Mouse (Mus musculus) retina, adult 2 months (tissue): Measurements from ENCODE around the gene Ltbr.
A peak's percentile ranks its signal among the peaks of the same experiment; 100 is the strongest.

Experiments used
- DNase-seq: peaks from one replicate; pipeline ENCODE4 v3.0.0-alpha.2; 2012; ENCODE audit warnings: low read depth, low spot score

Ltbr gene

GRCm38 (mm10) chr6:125313546-125314230 is at the start of gene Ltbr:
Gene Ltbr, minus strand, starts transcription at chr6:125313885.
- DNase-seq = peak; percentile 9

GRCm38 (mm10) chr6:125363021-125363420 is 49.3 kb upstream of the Ltbr start:
- DNase-seq = no peak

GRCm38 (mm10) chr6:125361467-125362291 is 48.0 kb upstream of the Ltbr start:
- no peak for DNase-seq

- DNase-seq = no peak
Measured at GRCm38 (mm10) chr6:125360846-125361245, 47.2 kb upstream of the Ltbr start.

GRCm38 (mm10) chr6:125359999-125360398 is 46.3 kb upstream of the Ltbr start:
- DNase-seq = no peak

- DNase-seq = no peak
Measured at GRCm38 (mm10) chr6:125357334-125357733, 43.6 kb upstream of the Ltbr start.

- no peak for DNase-seq
Measured at GRCm38 (mm10) chr6:125356264-125356663, 42.6 kb upstream of the Ltbr start.

GRCm38 (mm10) chr6:125355197-125355741 is 41.6 kb upstream of the Ltbr start:
- DNase-seq = no peak

GRCm38 (mm10) chr6:125354352-125355151 is 40.9 kb upstream of the Ltbr start:
- DNase-seq = no peak

- DNase-seq = no peak
Measured at GRCm38 (mm10) chr6:125353655-125354054, 40.0 kb upstream of the Ltbr start.

- DNase-seq = no peak
Measured at GRCm38 (mm10) chr6:125353221-125353620, 39.5 kb upstream of the Ltbr start.

GRCm38 (mm10) chr6:125352811-125353210 is 39.1 kb upstream of the Ltbr start:
- DNase-seq = no peak

- no peak for DNase-seq
Measured at GRCm38 (mm10) chr6:125352046-125352384, 38.3 kb upstream of the Ltbr start.

- no peak for DNase-seq
Measured at GRCm38 (mm10) chr6:125351368-125352045, 37.8 kb upstream of the Ltbr start.

GRCm38 (mm10) chr6:125350995-125351324 is 37.3 kb upstream of the Ltbr start:
- no peak for DNase-seq

- no peak for DNase-seq
Measured at GRCm38 (mm10) chr6:125350231-125350994, 36.7 kb upstream of the Ltbr start.

GRCm38 (mm10) chr6:125349575-125350230 is 36.0 kb upstream of the Ltbr start:
- DNase-seq = no peak

GRCm38 (mm10) chr6:125348721-125349574 is 35.3 kb upstream of the Ltbr start, which contains the start of gene Tnfrsf1a:
Gene Tnfrsf1a, plus strand, starts transcription at chr6:125349362.
- no peak for DNase-seq

GRCm38 (mm10) chr6:125346029-125346428 is 32.3 kb upstream of the Ltbr start:
- no peak for DNase-seq
